Mouse (Mus musculus) embryonic facial prominence, embryonic 11.5 days (tissue): ENCODE measurements at regions not wholly inside any gene's neighbourhood (a gene's known extent, or its start where the extent isn't known, plus 50 kb on each side); places are given as distances from the start of the nearest gene placed in this dataset.
A peak's percentile ranks its signal among the peaks of the same experiment; 100 is the strongest.

Source experiments
- ATAC-seq: fragments of 200-750 bp; cut with Nextera tagmentation; replicated peaks from 2 replicates; pipeline ENCODE4 v1.8.0; 2017; ENCODE audit warnings: low read depth; ENCODE audit not compliant: insufficient number of reproducible peaks, low FRiP score, low TSS enrichment
- DNase-seq: peaks from one replicate; pipeline ENCODE4 v3.0.0-alpha.2; 2015; ENCODE audit warnings: low spot score
- H3K27ac ChIP-seq: fragments of 300-500 bp; sonication (generic); replicated peaks from 2 replicates; pipeline ENCODE4 v1.5.1; 2014; ENCODE audit warnings: mild to moderate bottlenecking, low read depth, low read length, control low read depth
- H3K27me3 ChIP-seq: fragments of 300-500 bp; sonication (generic); 2 replicates; pipeline ENCODE4 v1.6.1; 2014; ENCODE audit warnings: mild to moderate bottlenecking, low read length, moderate library complexity, mixed read lengths; ENCODE audit not compliant: control insufficient read depth, insufficient read depth
- H3K36me3 ChIP-seq: fragments of 300-500 bp; sonication (generic); replicated peaks from 2 replicates; pipeline ENCODE4 v1.6.1; 2014; ENCODE audit warnings: low read depth, mild to moderate bottlenecking, low read length, moderate library complexity, mixed read lengths; ENCODE audit not compliant: control insufficient read depth, insufficient read depth
- H3K4me1 ChIP-seq: fragments of 300-500 bp; sonication (generic); 2 replicates; pipeline ENCODE4 v1.6.1; 2014; ENCODE audit warnings: low read length, mixed read lengths; ENCODE audit not compliant: control insufficient read depth, insufficient read depth
- H3K4me2 ChIP-seq: fragments of 300-500 bp; sonication (generic); 2 replicates; pipeline ENCODE4 v1.6.1; 2014; ENCODE audit warnings: low read depth, mild to moderate bottlenecking, control low read depth, low read length, moderate library complexity
- H3K4me3 ChIP-seq: fragments of 300-500 bp; sonication (generic); 2 replicates; pipeline ENCODE4 v1.5.1; 2014; ENCODE audit warnings: low read depth, low read length, control low read depth
- H3K9ac ChIP-seq: fragments of 300-500 bp; sonication (generic); replicated peaks from 2 replicates; pipeline ENCODE4 v1.6.1; 2014; ENCODE audit warnings: mild to moderate bottlenecking, control low read depth, low read length
- H3K9me3 ChIP-seq: fragments of 300-500 bp; sonication (generic); replicated peaks from 2 replicates; pipeline ENCODE4 v1.6.1; 2016; ENCODE audit warnings: mild to moderate bottlenecking, low read length, inconsistent platforms, mixed read lengths; ENCODE audit not compliant: control insufficient read depth
- WGBS: fragments of 180-500 bp; shearing (Covaris S2); extraction: QIAGEN DNeasy Blood & Tissue Kit; methylation state at CpG from one replicate; pipeline ENCODE4 v1.1.7; 2014; 5-methylcytosine and 5-hydroxymethylcytosine counted together

- DNase-seq (no peak), ATAC-seq (no peak)
- Histone ChIP-seq H3K36me3 (no peaks in the 10 kb centered on the region), H3K4me1 (no peaks in the 10 kb centered on the region), H3K27me3 (no peaks in the 10 kb centered on the region), H3K4me2 (no peak overlapping the region), H3K9ac (no peak overlapping the region), H3K4me3 (no peak overlapping the region), H3K9me3 (no peaks in the 10 kb centered on the region), H3K27ac (no peak overlapping the region)
Measured at GRCm38 (mm10) chr4:106113747-106114146, 202.3 kb upstream of the Usp24 start.

GRCm38 (mm10) chr4:106116611-106117010, 199.4 kb upstream of the Usp24 start:
- Histone ChIP-seq H3K4me1 (no peaks in the 10 kb centered on the region), H3K9ac (no peak overlapping the region), H3K27ac (no peak overlapping the region), H3K4me3 (no peak overlapping the region), H3K36me3 (no peaks in the 10 kb centered on the region), H3K9me3 (no peaks in the 10 kb centered on the region), H3K27me3 (no peaks in the 10 kb centered on the region), H3K4me2 (no peak overlapping the region)
- ATAC-seq (no peak), DNase-seq (no peak)
- WGBS = 82% methylated on average over 7 of the region's 7 CpGs

GRCm38 (mm10) chr4:106121306-106121705, 194.7 kb upstream of the Usp24 start:
- WGBS = 80% methylated on average over 1 of the region's 1 CpGs
- no peak for DNase-seq
- no peak for ATAC-seq
- Histone ChIP-seq H3K27me3 (no peaks in the 10 kb centered on the region), H3K9ac (no peak overlapping the region), H3K9me3 (no peaks in the 10 kb centered on the region), H3K36me3 (no peaks in the 10 kb centered on the region), H3K4me3 (no peak overlapping the region), H3K27ac (no peak overlapping the region), H3K4me2 (no peak overlapping the region), H3K4me1 (no peaks in the 10 kb centered on the region)

GRCm38 (mm10) chr4:106123038-106123654, 192.9 kb upstream of the Usp24 start:
- Histone ChIP-seq H3K27me3 (no peaks in the 10 kb centered on the region), H3K9me3 (no peaks in the 10 kb centered on the region), H3K27ac (no peak overlapping the region), H3K36me3 (no peaks in the 10 kb centered on the region), H3K4me2 (no peak overlapping the region), H3K9ac (no peak overlapping the region), H3K4me1 (no peaks in the 10 kb centered on the region), H3K4me3 (no peak overlapping the region)
- no peak for ATAC-seq
- 84% methylated on average over 8 of the region's 8 CpGs for WGBS
- DNase-seq = no peak

GRCm38 (mm10) chr4:106127199-106127598, 188.8 kb upstream of the Usp24 start:
- H3K27me3 ChIP-seq = no peaks in the 10 kb centered on the region
- no peak overlapping the region for H3K9ac ChIP-seq
- WGBS = 45% methylated on average over 5 of the region's 5 CpGs
- no peaks in the 10 kb centered on the region for H3K36me3 ChIP-seq
- H3K27ac ChIP-seq = no peak overlapping the region
- no peak overlapping the region for H3K4me2 ChIP-seq
- ATAC-seq (no peak), DNase-seq (no peak)
- no peak overlapping the region for H3K4me3 ChIP-seq
- H3K9me3 ChIP-seq = no peaks in the 10 kb centered on the region
- H3K4me1 ChIP-seq = no peaks in the 10 kb centered on the region

GRCm38 (mm10) chr4:106127641-106128040, 188.4 kb upstream of the Usp24 start:
- 55% methylated on average over 7 of the region's 7 CpGs for WGBS
- Histone ChIP-seq H3K4me3 (no peak overlapping the region), H3K4me1 (no peaks in the 10 kb centered on the region), H3K4me2 (no peak overlapping the region), H3K36me3 (no peaks in the 10 kb centered on the region), H3K9me3 (no peaks in the 10 kb centered on the region), H3K27me3 (no peaks in the 10 kb centered on the region), H3K9ac (no peak overlapping the region), H3K27ac (no peak overlapping the region)
- DNase-seq (peak; percentile 65), ATAC-seq (no peak)

- DNase-seq (peak; percentile 94), ATAC-seq (peak; percentile 83)
- 30% methylated on average over 7 of the region's 7 CpGs for WGBS
- no peaks in the 10 kb centered on the region; the same call in 1 of the 2 replicates for H3K4me1 ChIP-seq
- H3K9me3 ChIP-seq = no peaks in the 10 kb centered on the region
- no peak overlapping the region for H3K4me2 ChIP-seq
- no peaks in the 10 kb centered on the region for H3K36me3 ChIP-seq
- no peak overlapping the region for H3K9ac ChIP-seq
- H3K4me3 ChIP-seq = no peak overlapping the region
- H3K27ac ChIP-seq = peak overlapping the region; percentile 66
- H3K27me3 ChIP-seq = no peaks in the 10 kb centered on the region
Measured at GRCm38 (mm10) chr4:106129327-106129726, 186.7 kb upstream of the Usp24 start.

GRCm38 (mm10) chr4:106129803-106130202, 186.2 kb upstream of the Usp24 start:
- Histone ChIP-seq H3K4me3 (no peak overlapping the region), H3K36me3 (no peaks in the 10 kb centered on the region), H3K9me3 (no peaks in the 10 kb centered on the region), H3K27me3 (no peaks in the 10 kb centered on the region), H3K9ac (no peak overlapping the region; the same call in 1 of the 2 replicates), H3K27ac (peak overlapping the region; percentile 48; the same call in 1 of the 2 replicates), H3K4me1 (no peaks in the 10 kb centered on the region; the same call in 1 of the 2 replicates), H3K4me2 (no peak overlapping the region)
- ATAC-seq (no peak), DNase-seq (no peak)
- 73% methylated on average over 2 of the region's 2 CpGs for WGBS
